Mouse (Mus musculus): ENCODE results near the gene Uts2b. TPM values are rescaled to one million over a fixed set of nuclear protein-coding genes. Genes with fewer than 3 reads are reported as not detected.

Uts2b gene
- not detected for total RNA-seq (2021)

DNA sequence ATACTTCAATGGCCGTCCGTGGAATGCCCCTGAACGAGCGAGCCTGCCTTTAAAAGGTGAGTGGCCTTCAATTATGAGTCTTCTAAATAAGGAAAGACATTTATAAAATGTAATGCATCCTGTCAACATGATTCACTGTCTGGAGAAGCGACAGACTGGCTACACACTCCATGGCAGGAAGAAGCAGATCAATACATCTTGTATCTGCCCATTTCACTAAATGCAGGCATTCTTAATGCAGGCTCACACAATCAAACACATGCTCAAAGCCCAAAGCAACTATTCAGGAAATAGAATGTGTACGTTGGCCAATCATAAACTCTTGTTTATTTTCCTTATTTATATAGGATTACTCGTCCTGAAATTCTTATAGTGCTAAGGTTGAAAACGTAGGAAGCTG lies at the start of gene Uts2b:
Gene Uts2b (minus strand): TSS at position 49 of the 400 bp plus-strand sequence.
- DNase-seq = no peak
- intact Hi-C loops (cut with DNase I) = no loop called here

DNA sequence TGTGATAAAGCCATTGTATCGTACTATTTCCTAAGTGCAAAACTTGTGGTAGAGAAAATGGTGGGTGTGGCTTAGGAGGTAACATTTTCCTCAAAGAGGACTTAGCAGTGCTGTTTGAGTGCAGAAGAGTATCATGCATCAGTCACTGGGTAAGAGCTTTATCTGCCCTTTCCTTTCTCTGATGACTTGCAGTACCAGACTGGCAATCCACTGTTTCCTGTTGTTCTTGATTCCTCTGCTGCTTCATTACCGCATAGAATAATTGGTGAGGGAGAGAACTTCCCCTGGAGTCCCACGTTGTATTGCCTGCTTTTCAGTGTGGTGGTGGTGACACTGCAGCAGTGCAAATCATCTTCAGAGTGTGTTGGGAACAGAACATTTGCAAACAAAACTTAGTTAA lies 47.6 kb upstream of the Uts2b start:
- DNase-seq = no peak
- intact Hi-C loops (cut with DNase I) = no loop called here

GRCm38 (mm10) chr16:27416937-27417584 lies 47.0 kb upstream of the Uts2b start:
- intact Hi-C loops (cut with DNase I) = no loop called here
- DNase-seq = no peak

DNA sequence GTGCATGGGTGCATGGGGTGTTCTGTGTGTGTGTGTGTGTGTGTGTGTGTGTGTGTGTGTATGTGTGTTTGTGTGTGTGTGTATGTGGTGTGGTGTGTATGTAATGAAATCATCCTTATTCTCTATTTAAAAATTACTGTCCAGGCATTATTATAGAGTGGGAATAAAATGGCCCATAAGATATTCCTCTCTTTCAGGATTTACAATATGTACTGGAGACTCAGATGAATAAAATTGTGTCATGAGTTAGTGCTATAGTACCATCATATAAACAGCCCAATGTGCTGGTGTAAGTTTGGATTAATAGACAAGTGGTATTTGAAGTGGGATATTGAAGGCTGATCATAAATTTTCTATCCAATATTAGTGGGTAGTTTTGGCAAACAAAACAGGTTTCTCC lies 34.1 kb upstream of the Uts2b start:
- intact Hi-C loops (cut with DNase I) = no loop called here

DNA sequence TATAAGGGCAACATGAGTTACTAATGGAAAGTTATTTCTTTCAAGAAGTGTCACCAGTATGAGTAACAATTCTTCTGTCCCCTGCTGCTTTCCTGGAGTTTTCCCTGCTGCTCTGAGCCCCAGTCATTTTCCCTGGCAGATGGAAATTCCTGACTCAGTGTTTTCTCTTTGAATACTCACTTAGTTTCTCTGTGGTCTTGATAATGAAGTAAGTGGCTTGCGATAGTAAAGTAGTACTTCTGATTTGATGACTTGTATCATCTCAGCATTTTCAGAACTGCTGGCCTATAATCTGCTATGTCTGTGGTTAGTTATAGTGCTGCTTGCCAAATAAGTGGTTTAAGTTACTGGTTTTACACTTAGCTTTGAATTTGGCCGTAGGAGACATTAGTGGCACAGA lies 31.5 kb upstream of the Uts2b start:
- intact Hi-C loops (cut with DNase I) = no loop called here
- no peak for DNase-seq

More for the DNA sequence above, 34.1 kb upstream of the Uts2b start:
- no peak for DNase-seq

DNA sequence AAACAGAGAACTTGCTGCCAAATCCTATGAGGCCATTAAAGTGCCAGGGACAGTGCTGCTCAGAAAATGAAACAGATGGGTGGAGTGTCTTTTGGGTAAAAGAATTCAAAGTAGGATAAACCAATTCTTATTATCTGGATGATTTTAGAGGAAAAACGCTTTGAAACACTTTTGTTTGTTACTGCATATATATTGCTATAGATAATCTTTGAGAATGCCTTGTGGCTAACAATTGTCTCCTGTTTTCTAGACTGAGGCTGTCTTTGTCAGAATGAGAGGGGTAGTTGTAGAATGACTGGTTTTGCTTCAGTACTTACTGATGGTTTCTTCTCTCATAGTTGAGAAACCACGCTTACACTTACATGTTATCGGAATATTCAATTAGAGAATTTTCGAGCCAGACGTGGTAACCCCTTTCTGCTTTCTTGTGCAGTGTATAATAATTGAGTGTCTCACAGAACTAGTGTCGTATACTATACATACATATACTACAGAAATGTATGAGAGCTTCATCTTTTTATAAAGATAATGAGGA lies 29.7 kb upstream of the Uts2b start:
- intact Hi-C loops (cut with DNase I) = no loop called here
- DNase-seq = no peak

GRCm38 (mm10) chr16:27399026-27399718 lies 29.1 kb upstream of the Uts2b start:
- no peak for DNase-seq
- intact Hi-C loops (cut with DNase I) = no loop called here

- intact Hi-C loops (cut with DNase I) = no loop called here
- no peak for DNase-seq
Observed at GRCm38 (mm10) chr16:27396951-27397350, 26.9 kb upstream of the Uts2b start.

DNA sequence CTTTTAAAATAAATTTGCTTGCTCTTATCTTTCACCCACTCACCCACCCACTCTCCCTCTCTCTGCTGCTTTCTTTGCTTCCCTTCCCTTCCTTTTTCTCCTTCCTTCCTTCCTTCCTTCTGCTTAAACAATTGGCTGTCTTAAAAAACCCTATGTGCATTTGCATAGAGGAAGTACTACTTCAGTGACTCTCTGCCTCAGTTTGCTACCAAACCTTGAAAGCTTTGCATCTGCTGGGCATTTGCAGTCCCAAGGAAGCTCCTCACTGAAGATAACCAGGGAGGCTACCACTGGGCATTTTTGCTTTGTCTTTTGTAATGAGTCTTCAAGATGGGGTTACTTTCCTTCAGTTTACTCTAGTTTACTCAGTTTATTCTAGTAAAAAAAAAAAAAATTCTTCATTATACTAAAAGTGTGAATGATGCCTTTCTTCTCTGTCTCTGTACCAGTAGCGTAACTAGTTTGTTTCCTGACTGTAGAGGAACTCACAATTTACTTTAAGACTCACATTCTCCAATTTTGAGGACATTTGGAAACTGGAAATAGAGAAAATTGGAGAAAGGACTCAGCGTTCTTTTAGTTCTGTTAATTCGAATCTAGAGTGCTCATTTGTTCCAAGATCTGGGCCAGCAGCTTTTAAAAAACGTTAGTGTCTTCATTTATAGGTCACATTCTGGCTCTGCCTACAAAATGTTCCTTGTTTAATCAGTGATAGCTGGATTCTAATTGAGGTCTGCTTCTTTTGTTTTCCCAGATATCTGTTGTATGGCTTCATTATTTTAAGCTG lies 25.4 kb upstream of the Uts2b start:
- intact Hi-C loops (cut with DNase I) = no loop called here
- DNase-seq = no peak

GRCm38 (mm10) chr16:27391845-27392244 lies 21.8 kb upstream of the Uts2b start:
- intact Hi-C loops (cut with DNase I) = no loop called here
- no peak for DNase-seq

- intact Hi-C loops (cut with DNase I) = no loop called here
- no peak for DNase-seq
Observed at GRCm38 (mm10) chr16:27390306-27390705, 20.3 kb upstream of the Uts2b start.

DNA sequence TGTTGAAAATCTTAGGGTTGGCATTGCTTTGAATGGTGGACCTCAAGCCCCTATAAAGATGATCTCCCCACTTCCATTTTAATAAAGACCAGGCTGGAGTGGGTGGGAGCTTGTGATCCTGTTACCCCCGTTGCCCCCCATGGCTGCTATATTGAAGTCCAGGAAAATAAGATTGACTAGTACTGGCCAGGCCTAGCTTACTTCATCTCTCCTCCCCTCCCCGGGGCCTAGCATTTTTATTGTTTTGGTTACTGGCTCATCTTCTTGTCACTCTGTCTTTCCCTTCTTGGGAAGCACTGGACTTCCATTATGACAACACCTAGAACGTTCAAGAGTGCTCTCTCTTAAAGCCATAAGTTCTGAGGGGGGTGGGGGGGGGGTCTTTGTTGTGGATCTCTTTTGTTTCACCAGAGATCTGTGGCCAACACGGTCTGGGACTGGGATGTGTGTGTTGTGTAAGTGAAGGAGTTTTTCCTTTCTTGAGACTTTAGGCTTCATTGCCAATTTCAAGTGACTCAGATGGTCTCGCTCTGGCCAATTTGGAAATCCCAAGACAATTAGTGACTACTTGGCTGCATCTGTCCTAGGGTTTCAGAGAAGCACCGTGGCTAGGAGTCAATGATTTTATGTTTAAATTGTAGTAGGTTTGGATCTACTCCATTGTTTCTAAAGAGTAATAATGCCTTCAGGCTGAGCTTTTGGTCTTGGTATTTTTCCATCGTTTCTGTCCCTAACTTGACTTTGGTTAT lies 19.7 kb upstream of the Uts2b start:
- DNase-seq = peak; percentile 15
- intact Hi-C loops (cut with DNase I) = no loop called here

DNA sequence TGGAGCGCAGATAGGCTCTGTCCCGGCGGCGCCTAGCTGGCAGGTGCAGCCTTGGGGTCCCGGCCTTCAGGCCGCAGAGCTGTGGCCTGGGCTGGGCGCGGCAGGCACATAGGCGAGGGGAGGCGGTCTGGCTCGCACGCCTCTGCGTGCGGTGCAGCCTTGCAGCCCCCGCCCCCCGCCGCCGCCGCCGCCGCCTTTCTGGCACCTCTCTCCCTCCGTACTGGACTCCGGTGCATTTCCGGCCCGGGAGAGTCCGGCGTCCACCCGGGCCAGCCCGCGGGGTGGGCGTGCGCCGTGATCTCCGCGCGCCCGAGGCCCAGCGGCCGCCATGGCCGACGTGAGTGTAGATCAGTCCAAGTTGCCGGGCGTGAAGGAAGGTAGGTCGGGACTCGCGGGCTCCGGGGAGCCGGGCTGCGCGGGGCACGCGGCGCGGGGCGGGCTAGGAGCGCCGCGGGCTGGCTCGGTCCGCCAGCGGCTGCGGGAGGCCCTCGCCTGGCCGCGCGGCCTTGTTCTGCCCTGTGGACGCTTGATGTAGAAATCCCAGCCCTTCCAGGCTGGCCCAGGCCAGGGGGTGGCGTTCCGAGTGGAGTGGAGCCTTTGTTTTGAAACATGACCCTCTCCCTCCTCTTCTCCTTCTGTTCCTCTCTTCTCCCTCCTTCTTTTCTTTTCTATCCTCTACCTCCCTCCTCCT lies 18.9 kb upstream of the Uts2b start, which contains the start of gene Ccdc50:
Gene Ccdc50 (plus strand): TSS at position 109 of the 691 bp plus-strand sequence.
- intact Hi-C loops (cut with DNase I) = no loop called here
- DNase-seq = peak; percentile 83

DNA sequence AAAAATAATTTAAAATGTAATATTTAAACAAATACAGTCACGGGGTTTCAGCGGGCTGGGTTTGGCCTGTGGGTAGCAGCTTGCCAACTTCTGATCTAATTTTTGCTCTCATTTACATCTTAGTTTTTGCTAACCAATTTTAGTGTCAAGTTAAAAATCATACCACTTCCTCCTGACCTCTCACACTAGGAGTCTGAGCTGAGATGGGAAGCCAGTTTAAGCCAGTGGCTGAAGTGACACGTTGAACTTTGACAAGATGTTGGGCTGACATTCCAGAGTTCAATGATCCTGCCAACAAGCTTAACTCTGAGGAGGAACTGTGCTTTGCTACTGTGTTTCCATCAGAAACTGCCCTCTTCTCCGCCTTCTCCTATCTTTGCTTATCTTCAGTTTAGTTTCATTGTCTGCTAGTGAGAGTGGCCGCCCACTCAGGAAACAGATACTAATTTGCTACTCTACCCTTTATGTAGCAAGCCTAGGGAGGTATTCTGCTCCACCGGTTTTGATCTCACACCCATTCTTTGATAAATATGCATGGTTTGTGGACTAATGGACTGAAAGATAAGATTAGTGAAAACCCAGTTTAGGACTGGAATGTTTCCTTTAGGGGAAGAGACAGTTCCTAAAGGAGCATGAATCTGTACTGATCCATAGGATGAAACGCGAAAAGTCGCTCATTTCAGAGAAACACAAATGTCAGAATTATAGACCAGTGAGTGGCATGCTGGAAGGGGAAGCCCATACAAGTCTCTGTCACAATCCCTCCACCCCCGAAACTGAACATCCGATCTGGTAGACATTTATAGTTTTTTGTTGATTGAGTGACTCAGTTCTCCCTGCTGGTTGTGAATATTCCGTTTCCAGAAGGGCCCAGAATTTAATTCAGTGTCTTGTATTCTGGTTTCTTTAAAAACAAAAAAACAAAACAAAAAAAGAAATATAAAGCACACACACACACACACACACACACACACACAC lies 17.9 kb upstream of the Uts2b start:
- intact Hi-C loops (cut with DNase I) = no loop called here
- no peak for DNase-seq

DNA sequence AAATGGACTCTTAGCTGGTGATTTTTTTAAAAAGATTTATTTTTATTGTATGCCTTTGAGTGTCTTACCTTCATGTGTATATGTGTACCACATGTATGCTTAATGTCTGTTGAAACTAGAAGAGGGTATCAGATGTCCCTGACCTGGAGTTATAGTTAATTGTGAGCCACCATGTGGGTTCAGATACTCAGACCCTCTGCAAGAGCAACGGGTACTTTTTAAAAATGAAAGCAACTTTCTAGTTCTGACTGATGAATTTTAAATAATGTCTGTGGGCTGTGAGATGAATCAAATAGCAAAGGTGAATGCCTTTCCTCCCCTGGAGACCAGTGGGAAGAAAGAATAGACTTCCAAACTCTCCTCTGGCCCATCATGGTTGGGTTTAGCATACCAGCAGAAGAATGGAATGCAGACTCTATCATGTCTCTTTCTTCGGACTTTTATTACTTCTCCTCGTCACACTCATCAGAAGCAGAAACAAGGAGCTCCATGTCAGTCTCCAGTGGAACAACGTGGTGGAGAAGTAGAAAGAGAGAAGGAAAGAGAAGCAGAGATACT lies 16.9 kb upstream of the Uts2b start:
- no peak for DNase-seq
- intact Hi-C loops (cut with DNase I) = no loop called here

GRCm38 (mm10) chr16:27385649-27386048 lies 15.6 kb upstream of the Uts2b start:
- DNase-seq = no peak
- intact Hi-C loops (cut with DNase I) = no loop called here

DNA sequence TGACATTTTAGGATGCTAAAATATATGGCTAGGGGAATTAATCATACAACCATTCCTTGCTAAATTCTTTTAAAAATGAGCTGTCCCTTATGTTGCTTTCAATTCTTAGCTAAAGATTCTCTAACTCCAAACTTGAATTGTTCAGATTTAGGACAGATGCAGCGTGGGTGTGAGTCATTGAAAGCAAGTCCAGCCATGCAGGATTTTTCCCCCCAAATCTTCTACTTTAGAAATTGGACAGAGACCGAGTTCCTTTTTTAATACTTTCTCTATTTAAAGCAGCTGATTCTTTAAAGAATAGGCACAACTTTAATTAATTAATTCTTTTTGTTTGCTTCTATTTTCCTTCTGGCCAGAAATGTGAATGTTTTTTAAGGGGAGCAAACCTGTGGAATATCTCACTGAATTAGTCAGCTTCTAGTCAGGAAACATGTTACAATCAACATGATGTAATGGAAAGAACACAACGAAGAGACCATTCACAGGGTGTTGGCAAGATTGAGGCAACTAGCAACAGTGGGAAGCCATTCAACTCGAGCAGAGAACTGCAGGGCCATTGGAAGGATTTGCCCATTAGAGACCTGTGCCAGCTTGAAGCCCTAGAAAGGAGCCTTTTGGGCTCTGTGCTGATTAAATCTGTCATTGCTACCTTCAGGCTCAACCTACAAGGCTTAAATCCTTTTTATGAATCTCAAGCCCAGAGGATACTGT lies 15.0 kb upstream of the Uts2b start:
- intact Hi-C loops (cut with DNase I) = no loop called here
- no peak for DNase-seq

DNA sequence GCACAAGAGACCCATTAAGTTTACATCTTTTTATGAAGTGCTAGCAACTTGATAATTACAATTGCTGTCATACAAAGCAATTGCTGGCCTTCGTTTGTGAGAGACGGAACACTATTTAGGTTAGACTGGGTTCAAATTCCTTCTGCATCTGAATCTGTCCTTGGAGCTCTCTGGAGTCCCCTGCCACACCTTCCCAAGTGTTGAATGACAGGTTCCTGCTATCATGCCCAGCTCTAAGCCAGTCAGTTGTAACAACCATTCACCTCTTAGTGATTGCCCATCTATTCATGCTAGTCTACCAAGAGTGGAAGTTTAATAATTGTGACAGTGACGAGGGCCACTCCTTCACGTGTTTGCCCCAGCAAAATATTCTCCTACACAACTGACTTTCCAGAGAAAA lies 12.2 kb upstream of the Uts2b start:
- intact Hi-C loops (cut with DNase I) = no loop called here
- DNase-seq = no peak
